10 mouse cellular contexts compared by ENCODE assay signal in genomic region chr5:131007198-131007597, GRCm38 (mm10).
DNase-seq lines count a peak whose midpoint lies in the region; ATAC-seq and TF ChIP-seq lines count a peak whose summit lies in the region.
"Had no signal": no experiment of that assay in that cellular context is flagged by ENCODE, and none has a peak within 500 bp of the region (broad histone marks: within the 10 kb centered on the region; RNA-seq: fewer than 3 reads in every experiment).

No protein-coding gene starts in this region.

- H3K4me3 ChIP-seq in midbrain, postnatal 0 days (ENCODE audit: low read depth, low read length): no peak overlapping the region
- H3K4me3 ChIP-seq in midbrain, embryonic 11.5 days (ENCODE audit: low read depth, low read length): no peak overlapping the region
- H3K4me3 ChIP-seq: limb, embryonic 12.5 days; midbrain, embryonic 13.5 days had no signal

- no peak overlapping the region for H3K4me2 ChIP-seq in midbrain, postnatal 0 days (ENCODE audit: low read depth, low read length, poor library complexity, severe bottlenecking)
- no peak overlapping the region for H3K4me2 ChIP-seq in midbrain, embryonic 11.5 days
- H3K4me2 ChIP-seq: limb, embryonic 12.5 days; midbrain, embryonic 13.5 days had no signal

- 66% methylated on average over 7 of the region's 7 CpGs for WGBS in midbrain, postnatal 0 days
- WGBS in midbrain, embryonic 11.5 days: 88% methylated on average over 7 of the region's 7 CpGs

- TF ChIP-seq CTCF in midbrain, postnatal 0 days (IDR thresholded peaks at IDR 0.05): no peak

- no peak overlapping the region for H3K27ac ChIP-seq in midbrain, postnatal 0 days (ENCODE audit: low read depth, low read length)
- H3K27ac ChIP-seq in midbrain, embryonic 11.5 days (ENCODE audit: low read depth, low read length): no peak overlapping the region
- H3K27ac ChIP-seq: limb, embryonic 12.5 days; midbrain, embryonic 13.5 days had no signal

- no peak for ATAC-seq in midbrain, postnatal 0 days (ENCODE audit: low FRiP score)
- ATAC-seq in midbrain, embryonic 11.5 days (ENCODE audit: low FRiP score): no peak
- ATAC-seq: midbrain, embryonic 13.5 days had no signal

- peak; percentile 93 for DNase-seq in midbrain, postnatal 0 days (ENCODE audit: low spot score)
- DNase-seq in midbrain, embryonic 11.5 days (ENCODE audit: low spot score, missing footprints): no peak
- peak; percentile 45 to 55 for DNase-seq in frontal cortex, postnatal 10 days (ENCODE audit: low spot score in 2 of 2)
- peak; percentile 80 to 92 for DNase-seq in layer of hippocampus, postnatal 14 days (ENCODE audit: low spot score in 2 of 2)
- peak; percentile 66 for DNase-seq in telencephalon, adult 2 months (ENCODE audit: low read depth, low spot score)
- no peak for DNase-seq in ovary, postnatal 14 days (ENCODE audit: low spot score)
- no peak for DNase-seq in adrenal gland, adult (ENCODE audit: inconsistent age in 2 of 2, low spot score in 1 of 2)
- DNase-seq in spleen, adult 12 weeks (ENCODE audit: low spot score): no peak

- H3K9ac ChIP-seq in midbrain, postnatal 0 days (replicated peaks; ENCODE audit: low read length, poor library complexity, severe bottlenecking): no peak overlapping the region
- no peak overlapping the region for H3K9ac ChIP-seq in midbrain, embryonic 11.5 days (ENCODE audit: low read length)
- H3K9ac ChIP-seq: limb, embryonic 12.5 days; midbrain, embryonic 13.5 days had no signal

- no peaks in the 10 kb centered on the region for H3K36me3 ChIP-seq in midbrain, postnatal 0 days (ENCODE audit: insufficient read depth, low read length)
- no peaks in the 10 kb centered on the region for H3K36me3 ChIP-seq in midbrain, embryonic 11.5 days (ENCODE audit: control insufficient read depth, insufficient read depth, low read length)
- H3K36me3 ChIP-seq: limb, embryonic 12.5 days; midbrain, embryonic 13.5 days had no signal

- no peaks in the 10 kb centered on the region for H3K27me3 ChIP-seq in midbrain, postnatal 0 days (ENCODE audit: insufficient read depth, low read length)
- H3K27me3 ChIP-seq in midbrain, embryonic 11.5 days (ENCODE audit: control insufficient read depth, insufficient read depth, low read length): no peaks in the 10 kb centered on the region
- H3K27me3 ChIP-seq: limb, embryonic 12.5 days; midbrain, embryonic 13.5 days had no signal

- H3K4me1 ChIP-seq in midbrain, postnatal 0 days (ENCODE audit: insufficient read depth, low read length): no peaks in the 10 kb centered on the region
- no peaks in the 10 kb centered on the region for H3K4me1 ChIP-seq in midbrain, embryonic 11.5 days (ENCODE audit: control insufficient read depth, insufficient read depth, low read length)
- H3K4me1 ChIP-seq: limb, embryonic 12.5 days; midbrain, embryonic 13.5 days had no signal

- H3K9me3 ChIP-seq in midbrain, postnatal 0 days (ENCODE audit: low read length): no peaks in the 10 kb centered on the region
- H3K9me3 ChIP-seq in midbrain, embryonic 11.5 days (ENCODE audit: control insufficient read depth, low read length): no peaks in the 10 kb centered on the region
- H3K9me3 ChIP-seq: midbrain, embryonic 13.5 days had no signal

Comparison
In these comparisons a context has a peak if more than half of its experiments do, and no peak if none do; other contexts are left out.
1. DNase-seq: peak in midbrain, postnatal 0 days (single experiment), frontal cortex, postnatal 10 days (2 of 2), layer of hippocampus, postnatal 14 days (2 of 2) and telencephalon, adult 2 months (single experiment); none in midbrain, embryonic 11.5 days (single experiment), ovary, postnatal 14 days (single experiment), adrenal gland, adult (0 of 2) and spleen, adult 12 weeks (single experiment).